Mouse (Mus musculus): Measurements from ENCODE around the gene Ethe1.
A peak's percentile ranks its signal among the peaks of the same experiment; 100 is the strongest.

Gene Ethe1

GRCm38 (mm10) chr7:24646486-24646885, 59.1 kb downstream of the Ethe1 start:
- no peak for DNase-seq (ENCODE audit: inconsistent age in 2 of 2, low spot score in 1 of 2)

GRCm38 (mm10) chr7:24653681-24654080, 66.3 kb downstream of the Ethe1 start:
- DNase-seq (ENCODE audit: inconsistent age in 2 of 2, low spot score in 1 of 2): peak; percentile 63 to 91
